Mouse (Mus musculus): ENCODE measurements around the gene Cpeb4. TPM values are rescaled to one million over a fixed set of nuclear protein-coding genes. Genes with fewer than 3 reads are reported as not detected.

The Cpeb4 gene
- polyA plus RNA-seq, 1 experiment from 2014 or later: 16.0 TPM

- H3K9me3 ChIP-seq (replicated peaks): no peaks in the 10 kb centered on the region
- no peak overlapping the region for H3K9ac ChIP-seq
- 0 out of 2 replicates have a peak, but pooled peaks cover 3% of the 10 kb centered on the region for H3K36me3 ChIP-seq
- no peaks in the 10 kb centered on the region for H3K27me3 ChIP-seq
- H3K4me3 ChIP-seq: no peak overlapping the region
- no peak overlapping the region for H3K27ac ChIP-seq
- 0 out of 2 replicates have a peak, but pooled peaks cover 5% of the 10 kb centered on the region for H3K4me1 ChIP-seq
- no peak overlapping the region for H3K4me2 ChIP-seq (replicated peaks)
- no peak for ATAC-seq (ENCODE audit: low FRiP score)
- WGBS: 73% methylated on average over 1 of the region's 1 CpGs
These were observed 13.8 kb downstream of the Cpeb4 start for GRCm38 (mm10) chr11:31885765-31886164.

DNA sequence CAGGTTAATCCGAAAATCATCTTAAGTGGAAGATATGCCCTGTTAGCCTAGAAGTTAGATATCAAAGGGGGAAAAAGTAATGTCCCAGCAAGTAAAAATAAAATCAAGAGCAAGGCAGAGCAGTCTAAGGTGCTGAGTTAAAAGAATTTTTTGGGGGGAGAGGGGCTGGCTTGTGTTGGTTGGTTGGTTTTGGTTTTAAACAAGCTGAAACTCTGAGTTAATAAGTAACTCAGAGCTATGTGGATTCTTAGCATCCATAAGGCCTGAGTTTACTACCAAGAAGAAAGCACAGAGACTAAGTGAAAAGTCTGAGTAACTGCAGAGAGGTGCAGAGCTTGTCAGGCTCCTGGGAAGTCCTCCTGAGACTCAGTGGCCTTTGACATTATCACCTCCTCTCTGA, 16.2 kb downstream of the Cpeb4 start:
- Histone ChIP-seq H3K27ac (no peak overlapping the region), H3K27me3 (no peaks in the 10 kb centered on the region), H3K4me3 (no peak overlapping the region), H3K9ac (no peak overlapping the region), H3K9me3 (replicated peaks) (no peaks in the 10 kb centered on the region), H3K4me1 (no peaks in the 10 kb centered on the region), H3K36me3 (0 out of 2 replicates have a peak, but pooled peaks cover 3% of the 10 kb centered on the region), H3K4me2 (replicated peaks) (no peak overlapping the region)
- 74% methylated on average over 1 of the region's 1 CpGs for WGBS
- ATAC-seq (ENCODE audit: low FRiP score): no peak

DNA sequence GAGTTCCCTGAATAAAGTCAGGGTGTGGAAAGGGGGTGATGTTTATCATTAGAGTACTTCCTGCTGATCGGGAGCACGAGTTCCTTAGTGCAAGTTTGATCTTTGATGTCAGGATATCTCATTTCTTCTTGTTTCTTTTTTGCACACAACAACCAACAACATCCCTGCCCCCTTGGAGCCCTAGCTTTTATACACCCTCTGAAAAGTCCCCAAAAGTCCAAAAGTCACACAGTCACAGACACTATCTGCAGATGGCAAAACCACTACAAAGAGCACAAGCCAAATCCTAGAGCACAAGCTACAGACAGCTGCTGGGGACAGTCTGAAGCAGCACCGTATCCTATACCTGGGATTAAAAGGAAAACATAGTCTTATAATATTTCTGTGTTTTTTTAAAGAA, 20.1 kb downstream of the Cpeb4 start:
- no peak for ATAC-seq (ENCODE audit: low FRiP score)
- H3K4me2 ChIP-seq (replicated peaks): no peak overlapping the region
- 0 out of 2 replicates have a peak, but pooled peaks cover 3% of the 10 kb centered on the region for H3K36me3 ChIP-seq
- no peaks in the 10 kb centered on the region for H3K9me3 ChIP-seq (replicated peaks)
- H3K4me1 ChIP-seq: no peaks in the 10 kb centered on the region
- H3K27me3 ChIP-seq: no peaks in the 10 kb centered on the region
- WGBS: 62% methylated on average over 3 of the region's 3 CpGs
- H3K9ac ChIP-seq: no peak overlapping the region
- H3K4me3 ChIP-seq: no peak overlapping the region
- no peak overlapping the region for H3K27ac ChIP-seq

DNA sequence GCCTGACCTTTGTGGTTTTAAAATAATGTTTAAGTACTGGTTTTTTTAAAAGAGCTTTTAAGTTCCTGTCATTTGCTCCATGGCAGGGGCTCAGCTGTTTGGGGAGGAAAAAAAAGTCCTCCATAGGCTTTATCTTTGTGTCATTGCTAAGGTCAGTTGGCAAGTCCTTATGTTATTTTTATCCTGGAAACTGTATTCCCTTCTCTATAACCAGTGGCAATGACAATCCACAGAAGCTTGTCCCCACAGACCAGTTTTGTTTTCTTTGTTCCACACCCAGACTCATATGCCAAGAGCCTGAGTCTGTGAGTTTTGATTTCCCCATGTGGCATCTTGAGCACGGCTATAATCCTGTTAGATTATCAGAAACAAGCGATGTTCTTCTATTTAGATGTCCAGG, 21.6 kb downstream of the Cpeb4 start:
- Histone ChIP-seq H3K27ac (no peak overlapping the region), H3K27me3 (no peaks in the 10 kb centered on the region), H3K4me3 (no peak overlapping the region), H3K9ac (no peak overlapping the region), H3K4me1 (no peaks in the 10 kb centered on the region), H3K36me3 (0 out of 2 replicates have a peak, but pooled peaks cover 3% of the 10 kb centered on the region), H3K9me3 (replicated peaks) (no peaks in the 10 kb centered on the region), H3K4me2 (replicated peaks) (no peak overlapping the region)
- ATAC-seq (ENCODE audit: low FRiP score): no peak
- 82% methylated on average over 2 of the region's 2 CpGs for WGBS

DNA sequence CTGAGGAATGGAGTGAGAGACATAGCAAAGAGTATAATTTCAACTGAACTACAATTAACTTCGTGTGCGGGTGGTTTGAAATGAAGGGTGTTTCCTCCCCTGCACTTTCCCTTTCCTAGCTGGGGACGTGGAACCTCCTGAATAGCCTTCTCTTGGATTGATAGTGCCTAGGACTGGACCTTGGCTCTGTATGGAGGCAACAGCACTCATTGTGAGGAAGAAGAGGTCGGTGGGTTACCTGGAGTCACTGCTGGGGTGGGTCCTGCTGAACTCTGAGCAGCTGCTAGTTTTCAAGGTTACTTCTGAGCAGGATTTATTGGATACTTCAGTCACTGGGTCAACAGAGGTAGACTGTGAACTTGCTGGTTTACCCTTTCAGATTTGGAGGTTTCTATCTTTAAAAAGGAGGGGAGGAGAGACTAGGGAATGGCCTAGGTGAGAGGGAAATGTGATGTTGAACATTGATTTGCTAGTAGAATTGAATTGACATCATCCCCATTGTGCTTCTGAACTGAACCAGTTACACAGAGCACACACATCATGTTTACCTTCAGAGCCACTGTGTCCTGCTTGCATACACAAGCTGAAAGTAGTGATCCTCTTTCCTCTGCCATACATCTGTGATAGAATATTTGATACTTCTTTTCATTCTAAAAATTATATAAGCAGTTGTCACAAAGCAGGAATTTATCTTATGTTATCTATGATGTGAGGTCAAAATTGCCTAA, 24.2 kb downstream of the Cpeb4 start:
- H3K4me3 ChIP-seq: no peak overlapping the region
- H3K9ac ChIP-seq: no peak overlapping the region
- WGBS: 78% methylated on average over 4 of the region's 4 CpGs
- H3K4me2 ChIP-seq (replicated peaks): no peak overlapping the region
- ATAC-seq (ENCODE audit: low FRiP score): no peak
- no peak overlapping the region for H3K27ac ChIP-seq
- H3K9me3 ChIP-seq (replicated peaks): no peaks in the 10 kb centered on the region
- H3K36me3 ChIP-seq: no peaks in the 10 kb centered on the region
- H3K27me3 ChIP-seq: no peaks in the 10 kb centered on the region
- no peaks in the 10 kb centered on the region for H3K4me1 ChIP-seq

DNA sequence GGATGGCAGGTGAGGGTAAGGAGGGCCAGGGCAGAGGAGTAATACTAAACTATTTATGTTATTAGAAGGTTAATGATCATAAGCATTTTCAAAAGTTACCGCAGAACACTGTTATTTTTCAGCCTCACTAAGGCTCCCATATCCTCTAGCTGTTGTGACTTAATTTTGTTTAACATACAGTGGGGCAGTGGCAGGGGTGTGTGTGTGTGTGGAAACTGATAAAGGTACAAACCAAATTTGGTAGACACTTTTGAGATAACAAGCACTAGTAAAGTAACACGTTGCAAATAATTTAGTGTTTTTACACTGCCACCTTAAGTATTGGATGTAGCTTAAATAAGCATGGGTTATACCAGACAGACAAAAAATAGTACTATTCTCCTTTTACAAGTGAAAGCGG, 24.9 kb downstream of the Cpeb4 start:
- no peak for ATAC-seq (ENCODE audit: low FRiP score)
- no peaks in the 10 kb centered on the region for H3K36me3 ChIP-seq
- WGBS: 94% methylated on average over 3 of the region's 3 CpGs
- no peak overlapping the region for H3K4me2 ChIP-seq (replicated peaks)
- no peak overlapping the region for H3K9ac ChIP-seq
- no peaks in the 10 kb centered on the region for H3K4me1 ChIP-seq
- H3K4me3 ChIP-seq: no peak overlapping the region
- no peak overlapping the region for H3K27ac ChIP-seq
- H3K27me3 ChIP-seq: no peaks in the 10 kb centered on the region
- no peaks in the 10 kb centered on the region for H3K9me3 ChIP-seq (replicated peaks)

- Histone ChIP-seq H3K4me2 (replicated peaks) (no peak overlapping the region), H3K9ac (no peak overlapping the region), H3K27me3 (no peaks in the 10 kb centered on the region), H3K36me3 (no peaks in the 10 kb centered on the region; the same call in 1 of the 2 replicates), H3K9me3 (replicated peaks) (no peaks in the 10 kb centered on the region), H3K4me1 (no peaks in the 10 kb centered on the region), H3K27ac (no peak overlapping the region), H3K4me3 (no peak overlapping the region)
- no peak for ATAC-seq (ENCODE audit: low FRiP score)
These were observed 27.2 kb downstream of the Cpeb4 start for GRCm38 (mm10) chr11:31899166-31899565.

DNA sequence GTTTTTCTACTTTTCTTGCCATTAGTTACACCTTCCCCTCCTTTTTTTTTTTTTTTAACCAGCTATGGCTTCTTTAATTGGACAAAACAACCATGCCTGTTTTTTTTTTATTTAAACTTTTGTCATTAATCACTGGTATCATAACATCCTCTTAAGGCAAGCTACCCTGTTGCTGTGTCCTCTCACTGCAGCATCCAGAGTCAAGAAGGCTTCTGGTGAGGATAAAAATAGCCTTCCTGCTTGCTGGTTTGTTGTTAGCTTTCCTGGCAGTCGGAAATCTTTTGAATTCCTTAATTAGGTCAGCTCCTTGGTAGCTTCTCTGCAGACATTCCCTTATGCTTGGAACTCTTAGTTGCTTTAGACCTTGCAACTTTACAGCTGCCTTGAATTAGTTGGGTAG, 28.7 kb downstream of the Cpeb4 start:
- H3K4me3 ChIP-seq: no peak overlapping the region
- H3K4me1 ChIP-seq: no peaks in the 10 kb centered on the region
- no peak for ATAC-seq (ENCODE audit: low FRiP score)
- H3K9me3 ChIP-seq (replicated peaks): no peaks in the 10 kb centered on the region
- no peak overlapping the region for H3K27ac ChIP-seq
- no peak overlapping the region for H3K4me2 ChIP-seq (replicated peaks)
- H3K27me3 ChIP-seq: no peaks in the 10 kb centered on the region
- H3K9ac ChIP-seq: no peak overlapping the region
- H3K36me3 ChIP-seq: no peaks in the 10 kb centered on the region; the same call in 1 of the 2 replicates
- WGBS: 34% methylated on average over 1 of the region's 1 CpGs

- Histone ChIP-seq H3K4me1 (no peaks in the 10 kb centered on the region), H3K4me2 (replicated peaks) (no peak overlapping the region), H3K4me3 (no peak overlapping the region), H3K27ac (no peak overlapping the region), H3K27me3 (no peaks in the 10 kb centered on the region), H3K36me3 (no peaks in the 10 kb centered on the region; the same call in 1 of the 2 replicates), H3K9ac (no peak overlapping the region), H3K9me3 (replicated peaks) (no peaks in the 10 kb centered on the region)
- 81% methylated on average over 1 of the region's 1 CpGs for WGBS
- no peak for ATAC-seq (ENCODE audit: low FRiP score)
These were observed 30.4 kb downstream of the Cpeb4 start for GRCm38 (mm10) chr11:31902251-31903001.

DNA sequence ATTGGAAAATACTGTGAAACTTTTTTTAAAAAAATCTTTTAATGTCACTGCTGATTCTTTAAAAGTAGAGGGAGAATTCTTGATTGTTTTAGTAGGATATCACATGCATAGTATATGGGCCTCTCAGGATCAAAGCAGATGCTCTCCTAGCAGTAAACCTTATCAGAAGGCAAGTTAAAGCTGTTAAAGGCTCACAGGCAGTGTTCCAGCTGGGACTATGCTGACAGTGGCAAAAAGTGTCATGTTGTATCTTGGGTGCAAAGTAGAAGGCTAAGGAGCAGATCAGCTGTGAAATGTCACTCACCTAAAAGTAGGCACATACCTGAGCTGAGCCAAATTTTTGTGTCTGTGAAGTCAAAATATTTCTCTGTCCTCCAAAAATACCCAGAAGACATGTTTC, 34.5 kb downstream of the Cpeb4 start:
- no peak for ATAC-seq (ENCODE audit: low FRiP score)
- Histone ChIP-seq H3K4me1 (no peaks in the 10 kb centered on the region), H3K36me3 (no peaks in the 10 kb centered on the region; the same call in 1 of the 2 replicates), H3K27me3 (no peaks in the 10 kb centered on the region), H3K9me3 (replicated peaks) (no peaks in the 10 kb centered on the region), H3K27ac (no peak overlapping the region), H3K4me2 (replicated peaks) (no peak overlapping the region), H3K4me3 (no peak overlapping the region), H3K9ac (no peak overlapping the region)

- Histone ChIP-seq H3K4me3 (no peak overlapping the region), H3K4me1 (no peaks in the 10 kb centered on the region), H3K4me2 (replicated peaks) (no peak overlapping the region), H3K9ac (no peak overlapping the region), H3K27me3 (no peaks in the 10 kb centered on the region), H3K36me3 (no peaks in the 10 kb centered on the region), H3K27ac (no peak overlapping the region), H3K9me3 (replicated peaks) (no peaks in the 10 kb centered on the region)
- ATAC-seq (ENCODE audit: low FRiP score): no peak
- 60% methylated on average over 1 of the region's 1 CpGs for WGBS
These were observed 35.6 kb downstream of the Cpeb4 start for GRCm38 (mm10) chr11:31907650-31908049.

- H3K4me2 ChIP-seq (replicated peaks): no peak overlapping the region
- H3K4me1 ChIP-seq: no peaks in the 10 kb centered on the region
- no peak overlapping the region for H3K27ac ChIP-seq
- H3K27me3 ChIP-seq: no peaks in the 10 kb centered on the region
- H3K4me3 ChIP-seq: no peak overlapping the region
- ATAC-seq (ENCODE audit: low FRiP score): no peak
- no peak overlapping the region for H3K9ac ChIP-seq
- no peaks in the 10 kb centered on the region for H3K36me3 ChIP-seq
- H3K9me3 ChIP-seq (replicated peaks): no peaks in the 10 kb centered on the region
These were observed 40.9 kb downstream of the Cpeb4 start for GRCm38 (mm10) chr11:31912958-31913357.

DNA sequence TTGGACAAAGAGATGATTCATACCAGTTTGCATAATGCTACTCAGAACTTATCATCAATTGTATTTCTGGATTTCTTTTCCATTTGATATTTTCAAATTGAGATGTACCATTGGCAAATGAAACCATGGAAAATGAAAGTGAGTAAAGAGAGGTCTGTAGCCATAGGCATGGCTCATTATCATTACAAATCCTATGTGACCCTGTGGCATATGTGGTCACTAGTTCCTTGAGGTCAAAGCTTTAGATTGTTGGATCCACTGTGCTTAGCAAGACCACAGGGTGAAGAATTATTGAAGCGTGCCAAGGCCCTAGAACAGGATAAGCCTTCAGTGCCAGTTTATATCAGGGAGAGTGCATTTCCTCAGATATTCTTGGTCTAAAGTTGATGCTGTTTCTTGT, 45.8 kb downstream of the Cpeb4 start:
- no peak for ATAC-seq (ENCODE audit: low FRiP score)
- Histone ChIP-seq H3K9me3 (replicated peaks) (no peaks in the 10 kb centered on the region), H3K27ac (no peak overlapping the region), H3K9ac (no peak overlapping the region), H3K4me2 (replicated peaks) (no peak overlapping the region), H3K27me3 (no peaks in the 10 kb centered on the region), H3K4me3 (no peak overlapping the region), H3K36me3 (peaks cover 13% of the 10 kb centered on the region), H3K4me1 (no peaks in the 10 kb centered on the region)
- 85% methylated on average over 1 of the region's 1 CpGs for whole genome bisulfite sequencing

Data from hindbrain, embryonic 12.5 days (tissue).